Mouse (Mus musculus) small intestine, adult 2 months (tissue): Measurements from ENCODE around the gene Megf6.

Experiments used
- CTCF ChIP-seq: fragments of 200-500 bp; IDR thresholded peaks from 2 replicates; pipeline ENCODE4 v1.5.1; 2012; ENCODE audit warnings: low read depth, mild to moderate bottlenecking, control low read depth, inconsistent platforms, low read length, moderate library complexity, mixed read lengths; ENCODE audit not compliant: insufficient replicate concordance, insufficient read length; ENCODE audit errors: extremely low read depth
- POLR2A ChIP-seq: fragments of 200-500 bp; IDR thresholded peaks from 2 replicates; pipeline ENCODE4 v1.6.1; 2012; ENCODE audit warnings: low read depth, mild to moderate bottlenecking, control low read depth, inconsistent platforms, low read length, moderate library complexity

- TF ChIP-seq CTCF (no peak), POLR2A (no peak)
Observed at GRCm38 (mm10) chr4:154197961-154198360, 27.4 kb downstream of the Megf6 start.
